18 mouse cellular contexts compared by ENCODE assay signal in genomic region chr2:113839488-113839887, GRCm38 (mm10). TPM values are rescaled to one million over a fixed set of nuclear protein-coding genes. Genes with fewer than 3 reads are reported as not detected.
A peak's percentile ranks its signal among the peaks of the same experiment; 100 is the strongest.
DNase-seq lines count a peak whose midpoint lies in the region; ATAC-seq lines count a peak whose summit lies in the region.
"Had no signal": no experiment of that assay in that cellular context is flagged by ENCODE, and none has a peak within 500 bp of the region (broad histone marks: within the 10 kb centered on the region; RNA-seq: fewer than 3 reads in every experiment).

No protein-coding gene starts in this region.

- WGBS in intestine, embryonic 14.5 days = 52% methylated on average over 4 of the region's 4 CpGs
- WGBS in midbrain, embryonic 10.5 days = 92% methylated on average over 4 of the region's 4 CpGs

- no peak overlapping the region for H3K9ac ChIP-seq in intestine, embryonic 14.5 days (ENCODE audit: low read length)
- H3K9ac ChIP-seq: forebrain, postnatal 0 days; heart, embryonic 12.5 days; liver, embryonic 15.5 days; midbrain, embryonic 12.5 days had no signal

- H3K36me3 ChIP-seq in intestine, embryonic 14.5 days (ENCODE audit: control insufficient read depth, insufficient read depth, low read length) = peaks cover 88% of the 10 kb centered on the region
- peaks cover 99% of the 10 kb centered on the region for H3K36me3 ChIP-seq in midbrain, embryonic 10.5 days

- peak; percentile 50 for DNase-seq in intestine, embryonic 14.5 days (ENCODE audit: low spot score)
- DNase-seq in kidney, adult 11 months = peak; percentile 73
- peak; percentile 71 for DNase-seq in kidney, postnatal 14 days
- peak; percentile 62 for DNase-seq in lung, postnatal 25 days (ENCODE audit: low spot score)
- no peak for DNase-seq in right cerebral cortex, postnatal 10 days (ENCODE audit: low spot score in 2 of 2)
- no peak for DNase-seq in cerebellum, postnatal 36 days
- DNase-seq in midbrain, embryonic 10.5 days (ENCODE audit: low spot score) = no peak
- no peak for DNase-seq in layer of hippocampus, postnatal 10 days (ENCODE audit: low spot score in 2 of 2)
- DNase-seq: forebrain, postnatal 0 days; gastrocnemius, postnatal 10 days; right cerebral cortex, postnatal 25 days; thymus, postnatal 36 days had no signal

- H3K4me3 ChIP-seq in intestine, embryonic 14.5 days (ENCODE audit: low read depth, low read length) = no peak overlapping the region
- H3K4me3 ChIP-seq in midbrain, embryonic 10.5 days = no peak overlapping the region
- H3K4me3 ChIP-seq: heart, embryonic 12.5 days; hindbrain, embryonic 10.5 days; liver, embryonic 15.5 days; midbrain, embryonic 12.5 days had no signal

- ATAC-seq in intestine, embryonic 14.5 days (replicated peaks; ENCODE audit: low FRiP score, low TSS enrichment, low read depth) = peak; percentile 82
- ATAC-seq: activated CD4-positive, CD25-positive, alpha-beta regulatory T cell, adult 4 months; CD4-positive, CD25-positive, alpha-beta regulatory T cell, adult 4 months; forebrain, postnatal 0 days had no signal

- no peak overlapping the region for H3K4me2 ChIP-seq in intestine, embryonic 14.5 days (ENCODE audit: low read length)
- H3K4me2 ChIP-seq: heart, embryonic 12.5 days; liver, embryonic 15.5 days; midbrain, embryonic 12.5 days had no signal

- no peaks in the 10 kb centered on the region for H3K4me1 ChIP-seq in intestine, embryonic 14.5 days (replicated peaks; ENCODE audit: control insufficient read depth, insufficient read depth, low read length)
- H3K4me1 ChIP-seq in midbrain, embryonic 10.5 days = no peaks in the 10 kb centered on the region
- H3K4me1 ChIP-seq: heart, embryonic 12.5 days; hindbrain, embryonic 10.5 days; midbrain, embryonic 12.5 days had no signal

- H3K9me3 ChIP-seq in intestine, embryonic 14.5 days (ENCODE audit: control insufficient read depth, low read length) = no peaks in the 10 kb centered on the region
- H3K9me3 ChIP-seq in midbrain, embryonic 10.5 days (replicated peaks) = no peaks in the 10 kb centered on the region
- H3K9me3 ChIP-seq: heart, embryonic 12.5 days; hindbrain, embryonic 10.5 days; liver, embryonic 15.5 days; midbrain, embryonic 12.5 days had no signal

- no peaks in the 10 kb centered on the region for H3K27me3 ChIP-seq in intestine, embryonic 14.5 days (replicated peaks; ENCODE audit: control insufficient read depth, insufficient read depth, low read length)
- H3K27me3 ChIP-seq in midbrain, embryonic 10.5 days (ENCODE audit: low read depth, poor library complexity, severe bottlenecking) = no peaks in the 10 kb centered on the region
- H3K27me3 ChIP-seq: heart, embryonic 12.5 days; liver, embryonic 15.5 days; midbrain, embryonic 12.5 days had no signal

- H3K27ac ChIP-seq in intestine, embryonic 14.5 days (ENCODE audit: low read depth) = no peak overlapping the region
- H3K27ac ChIP-seq in midbrain, embryonic 10.5 days (replicated peaks) = no peak overlapping the region
- H3K27ac ChIP-seq: hindbrain, embryonic 10.5 days; liver, embryonic 15.5 days; midbrain, embryonic 12.5 days had no signal

RNA-seq across cellular contexts. Expression of gene Arhgap11a, which starts 9.0 kb away (rescaled TPM):
- 4.7 and 5.2 TPM in 2 replicates for polyA plus RNA-seq in intestine, embryonic 14.5 days (2014; fragmentation: Nextera tagmentation; extraction: Ambion mirVana)
- polyA plus RNA-seq in midbrain, embryonic 10.5 days (2016; fragmentation: Nextera tagmentation; extraction: Ambion mirVana) = 31.3 and 38.6 TPM in 2 replicates
- total RNA-seq in layer of hippocampus, postnatal 10 days (2021) = 1 to 10 TPM; 6.6 to 6.7 TPM

RNA-seq across cellular contexts. Expression of gene Scg5, which starts 10.6 kb away (rescaled TPM):
- polyA plus RNA-seq in intestine, embryonic 14.5 days (2014; fragmentation: Nextera tagmentation; extraction: Ambion mirVana) = 17.5 and 18.0 TPM in 2 replicates
- polyA plus RNA-seq in midbrain, embryonic 10.5 days (2016; fragmentation: Nextera tagmentation; extraction: Ambion mirVana) = 21.5 and 37.9 TPM in 2 replicates
- 100 to 1,000 TPM; 272 TPM for total RNA-seq in layer of hippocampus, postnatal 10 days (2021)

Comparison
In these comparisons a context has a peak if more than half of its experiments do, and no peak if none do; other contexts are left out.
1. DNase-seq: peak in intestine, embryonic 14.5 days (single experiment), kidney, adult 11 months (single experiment), kidney, postnatal 14 days (single experiment) and lung, postnatal 25 days (single experiment); none in right cerebral cortex, postnatal 10 days (0 of 2), cerebellum, postnatal 36 days (0 of 2), midbrain, embryonic 10.5 days (single experiment) and layer of hippocampus, postnatal 10 days (0 of 2).